26 mouse cellular contexts compared by ENCODE assay signal in genomic region chr8:80052838-80053237, GRCm38 (mm10).
"Had no signal": no experiment of that assay in that cellular context is flagged by ENCODE, and none has a peak within 500 bp of the region (broad histone marks: within the 10 kb centered on the region; RNA-seq: fewer than 3 reads in every experiment).

No protein-coding gene starts in this region.

- ATAC-seq: forebrain, embryonic 16.5 days; hindbrain, embryonic 16.5 days; inflammation-experienced regulatory T-cells, adult 6 months; intestine, embryonic 16.5 days had no signal

- H3K27ac ChIP-seq: gastrocnemius, adult 2 months; heart, embryonic 10.5 days; hindbrain, embryonic 10.5 days; hindbrain, embryonic 12.5 days; hindbrain, embryonic 14.5 days; kidney, embryonic 15.5 days; layer of hippocampus, adult 2 months; left cerebral cortex, adult 2 months; limb, embryonic 10.5 days; limb, embryonic 12.5 days had no signal

- H3K9ac ChIP-seq: heart, embryonic 12.5 days; hindbrain, embryonic 12.5 days; hindbrain, embryonic 14.5 days; kidney, embryonic 15.5 days; limb, embryonic 12.5 days had no signal

- H3K9me3 ChIP-seq: heart, embryonic 10.5 days; heart, embryonic 12.5 days; hindbrain, embryonic 10.5 days; hindbrain, embryonic 12.5 days; kidney, embryonic 15.5 days; limb, embryonic 10.5 days; limb, embryonic 12.5 days had no signal

- DNase-seq: gastrocnemius, adult 2 months; gastrocnemius, postnatal 10 days; gastrocnemius, postnatal 25 days; heart, adult 18-20 months; heart, postnatal 10 days; heart, postnatal 4 days; kidney, adult 18-20 months; kidney, adult 9 months; kidney, postnatal 10 days; kidney, postnatal 25 days; kidney, postnatal 4 days; liver had no signal

- H3K36me3 ChIP-seq: heart, embryonic 10.5 days; heart, embryonic 12.5 days; hindbrain, embryonic 10.5 days; hindbrain, embryonic 12.5 days; kidney, embryonic 15.5 days; limb, embryonic 10.5 days; limb, embryonic 12.5 days had no signal

- H3K4me2 ChIP-seq: heart, embryonic 12.5 days; hindbrain, embryonic 12.5 days; hindbrain, embryonic 14.5 days; kidney, embryonic 15.5 days; limb, embryonic 12.5 days had no signal

- H3K4me3 ChIP-seq: gastrocnemius, adult 2 months; heart, embryonic 10.5 days; heart, embryonic 12.5 days; hindbrain, embryonic 10.5 days; hindbrain, embryonic 12.5 days; kidney, embryonic 15.5 days; layer of hippocampus, adult 2 months; left cerebral cortex, adult 2 months; limb, embryonic 10.5 days; limb, embryonic 12.5 days had no signal
